Mouse (Mus musculus): ENCODE measurements at regions not wholly inside any gene's neighbourhood (a gene's known extent, or its start where the extent isn't known, plus 50 kb on each side); places are given as distances from the start of the nearest gene placed in this dataset.
A peak's percentile ranks its signal among the peaks of the same experiment; 100 is the strongest.

GRCm38 (mm10) chr15:62331138-62331800 lies 1408.5 kb upstream of the A1bg start:
- no peak for DNase-seq

- peak; percentile 23 for DNase-seq
These were observed 1406.1 kb upstream of the A1bg start for GRCm38 (mm10) chr15:62328920-62329319.

- DNase-seq, result peak; percentile 53
These were observed 1405.6 kb upstream of the A1bg start for GRCm38 (mm10) chr15:62328305-62328881.

- DNase-seq, result no peak
These were observed 1404.7 kb upstream of the A1bg start for GRCm38 (mm10) chr15:62327481-62327880.

GRCm38 (mm10) chr15:62326524-62326923 lies 1403.7 kb upstream of the A1bg start:
- no peak for DNase-seq

- DNase-seq, result no peak
These were observed 1402.9 kb upstream of the A1bg start for GRCm38 (mm10) chr15:62325451-62326290.

GRCm38 (mm10) chr15:62320966-62321365 lies 1398.2 kb upstream of the A1bg start:
- no peak for DNase-seq

- DNase-seq, result no peak
These were observed 1391.6 kb upstream of the A1bg start for GRCm38 (mm10) chr15:62314449-62314848.

- DNase-seq, result peak; percentile 22
These were observed 1379.4 kb upstream of the A1bg start for GRCm38 (mm10) chr15:62302233-62302632.

GRCm38 (mm10) chr15:62301567-62301966 lies 1378.8 kb upstream of the A1bg start:
- DNase-seq, result no peak

GRCm38 (mm10) chr15:62297138-62297537 lies 1374.3 kb upstream of the A1bg start:
- DNase-seq, result no peak

GRCm38 (mm10) chr15:62295233-62295927 lies 1372.6 kb upstream of the A1bg start:
- peak; percentile 78 for DNase-seq

GRCm38 (mm10) chr15:62294786-62295185 lies 1372.0 kb upstream of the A1bg start:
- DNase-seq, result no peak

- peak; percentile 45 for DNase-seq
These were observed 1370.1 kb upstream of the A1bg start for GRCm38 (mm10) chr15:62292876-62293275.

GRCm38 (mm10) chr15:62290687-62291086 lies 1367.9 kb upstream of the A1bg start:
- no peak for DNase-seq

- no peak for DNase-seq
These were observed 1364.1 kb upstream of the A1bg start for GRCm38 (mm10) chr15:62286666-62287655.

- no peak for DNase-seq
These were observed 1362.1 kb upstream of the A1bg start for GRCm38 (mm10) chr15:62284606-62285531.

GRCm38 (mm10) chr15:62283661-62284429 lies 1361.0 kb upstream of the A1bg start:
- no peak for DNase-seq

- no peak for DNase-seq
These were observed 1359.8 kb upstream of the A1bg start for GRCm38 (mm10) chr15:62282646-62283045.

Data from adrenal gland, postnatal 10 days (tissue).